Mouse (Mus musculus): ENCODE measurements at regions not wholly inside any gene's neighbourhood (a gene's known extent, or its start where the extent isn't known, plus 50 kb on each side); places are given as distances from the start of the nearest gene placed in this dataset.

GRCm38 (mm10) chr3:128723100-128723499 is 476.6 kb upstream of the Pitx2 start:
- no peak for DNase-seq

- DNase-seq = no peak
Measured at GRCm38 (mm10) chr3:128720276-128720675, 479.4 kb upstream of the Pitx2 start.

DNA sequence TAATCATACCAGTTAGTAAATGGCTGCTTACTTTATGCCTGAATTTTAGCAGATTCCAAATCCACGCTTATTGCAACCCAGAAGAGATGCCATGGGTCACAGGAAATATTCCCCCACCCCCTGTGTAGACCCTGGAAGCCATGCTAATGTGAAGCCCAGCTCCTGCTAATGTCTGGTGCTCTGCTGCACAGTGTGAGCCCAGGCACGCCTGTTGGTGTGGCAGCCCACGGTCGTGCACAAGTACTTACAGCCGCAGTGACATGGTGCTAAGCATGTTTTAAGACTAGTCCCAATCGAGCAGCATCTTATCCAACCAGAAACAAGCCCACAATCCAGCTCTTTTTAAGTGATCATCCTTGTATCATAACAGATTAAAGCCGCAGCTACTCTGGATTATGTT is 480.5 kb upstream of the Pitx2 start:
- DNase-seq = no peak

GRCm38 (mm10) chr3:128707270-128707669 is 492.4 kb upstream of the Pitx2 start:
- no peak for DNase-seq

DNA sequence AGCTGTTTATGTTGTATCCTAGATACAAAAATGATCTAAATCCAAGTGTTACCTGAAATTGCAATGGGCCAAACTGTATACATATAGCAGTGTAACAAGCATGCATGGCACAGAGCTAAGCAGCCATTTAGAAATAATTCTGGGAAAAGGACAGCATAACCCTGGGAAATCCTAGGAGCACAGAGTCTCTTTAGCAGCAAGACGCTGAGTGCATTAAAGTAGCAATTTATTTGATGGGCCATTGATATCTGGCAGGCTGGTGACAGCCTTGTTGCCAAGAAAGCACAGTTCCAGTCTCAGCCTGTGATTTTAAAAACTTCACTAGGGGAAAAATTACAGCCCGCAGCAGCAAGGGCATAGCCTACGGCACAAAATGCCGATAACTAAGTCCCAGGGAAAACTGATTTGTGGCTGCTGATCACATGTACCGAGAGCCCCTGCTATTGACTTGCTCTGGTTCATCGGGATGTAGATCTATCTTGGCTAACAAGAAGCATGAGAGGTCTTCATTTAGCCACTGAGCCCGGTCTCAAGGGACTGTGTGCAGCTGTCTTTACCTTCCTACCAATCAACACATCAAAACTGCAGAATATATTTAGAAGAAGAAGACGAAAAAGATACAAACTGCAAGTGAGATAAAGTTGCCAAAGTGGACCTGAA is 531.1 kb upstream of the Pitx2 start:
- DNase-seq = no peak

- DNase-seq = no peak
Measured at GRCm38 (mm10) chr3:128665184-128665583, 534.5 kb upstream of the Pitx2 start.

GRCm38 (mm10) chr3:128636960-128637755 is 562.5 kb upstream of the Pitx2 start:
- DNase-seq = no peak

GRCm38 (mm10) chr3:128627696-128628095 is 572.0 kb upstream of the Pitx2 start:
- DNase-seq = no peak

GRCm38 (mm10) chr3:128616675-128617074 is 583.0 kb upstream of the Pitx2 start:
- DNase-seq = no peak

DNA sequence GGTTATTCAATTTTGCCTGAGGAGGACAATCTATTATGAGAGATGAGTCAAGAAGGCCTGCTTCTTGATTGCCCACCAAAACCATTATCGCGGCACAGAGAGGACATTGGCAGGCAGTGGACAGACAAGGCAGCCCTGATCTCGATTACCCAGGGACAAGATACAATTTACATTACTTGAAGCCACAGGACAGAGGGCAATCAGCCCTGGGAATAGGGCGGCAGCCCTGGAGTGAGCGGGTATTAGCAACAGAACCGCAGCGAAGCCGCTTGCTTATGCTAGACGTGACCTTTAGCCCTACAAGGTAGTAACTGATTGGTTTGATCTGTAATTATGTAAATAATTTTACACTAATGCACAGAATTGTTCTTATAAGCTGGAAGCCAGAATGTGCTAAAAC is 586.0 kb upstream of the Pitx2 start:
- no peak for DNase-seq

DNA sequence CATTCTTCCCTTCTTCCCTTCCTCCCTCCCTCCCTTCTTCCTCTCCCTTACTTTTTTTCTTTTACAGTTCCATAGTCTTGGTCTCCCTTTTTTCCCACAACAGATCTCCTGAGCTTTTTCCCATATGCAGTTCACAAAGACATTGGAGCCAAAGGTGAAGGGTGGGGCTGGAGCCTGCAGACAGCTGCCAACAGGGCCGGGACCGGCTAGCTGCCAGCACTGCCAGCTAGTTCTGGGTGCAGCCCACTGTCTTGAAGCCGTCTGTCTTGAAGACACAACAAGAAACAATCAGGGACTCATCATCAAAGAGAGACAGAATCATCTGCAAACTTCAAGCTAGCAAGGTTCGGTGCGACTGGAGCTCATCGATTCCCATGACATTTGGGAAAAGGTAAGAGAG is 588.9 kb upstream of the Pitx2 start:
- DNase-seq = no peak

DNA sequence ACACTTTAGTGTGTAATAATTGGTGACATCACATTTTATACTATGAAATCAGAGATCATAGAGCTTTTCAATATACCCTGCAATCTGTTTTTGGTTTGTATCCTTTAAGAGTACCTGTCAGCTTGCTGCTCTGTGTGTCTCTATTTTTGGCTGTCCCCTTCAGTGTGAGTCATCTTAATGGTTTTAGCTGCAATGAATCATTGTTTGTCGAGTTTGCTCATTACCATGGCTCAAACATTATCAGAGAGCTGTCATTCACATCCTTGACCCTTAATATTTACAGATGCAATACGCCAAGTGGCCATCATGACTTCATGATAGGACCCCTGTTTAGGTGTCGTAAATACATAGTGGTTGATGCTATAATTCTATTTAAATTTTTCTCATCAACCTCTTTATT is 591.0 kb upstream of the Pitx2 start:
- no peak for DNase-seq

DNA sequence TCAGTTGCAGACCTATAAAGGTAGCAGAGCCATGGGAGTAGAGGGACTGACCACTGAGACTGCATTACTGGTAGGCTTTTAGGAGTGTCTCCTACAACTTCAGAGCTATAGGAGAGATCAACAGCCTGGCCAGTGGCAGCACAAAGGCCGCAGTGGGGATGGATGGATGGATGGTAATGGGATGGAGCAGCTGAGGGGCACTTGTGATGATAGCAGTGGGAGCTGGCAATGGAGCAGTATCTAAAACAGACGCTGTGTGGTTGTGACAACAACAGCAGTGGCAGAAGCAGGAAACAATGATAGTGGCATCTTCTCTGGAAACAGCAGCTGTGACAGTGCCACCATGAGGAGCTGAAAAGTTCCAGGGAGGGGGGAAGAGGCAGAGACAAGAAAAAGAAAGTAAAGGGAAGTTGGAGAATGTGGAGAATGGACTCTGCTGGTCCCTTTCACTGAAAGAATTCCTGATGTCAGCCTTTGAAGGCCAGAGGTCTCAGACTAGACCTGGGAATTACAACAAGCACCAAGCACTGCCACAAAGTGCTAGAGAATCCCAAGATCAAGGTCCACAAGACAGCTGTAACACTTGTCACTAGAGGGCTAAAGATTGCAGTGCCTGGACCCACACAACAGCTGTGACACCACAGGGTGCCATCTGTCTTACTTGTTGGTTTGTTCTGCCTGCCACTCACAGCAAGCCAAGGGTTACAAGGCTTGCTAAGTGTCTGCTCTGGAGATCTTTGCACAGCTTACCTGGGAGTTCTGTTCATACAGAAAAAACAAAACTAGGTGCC is 624.1 kb upstream of the Pitx2 start:
- DNase-seq = no peak

GRCm38 (mm10) chr3:128570551-128570950 is 629.1 kb upstream of the Pitx2 start:
- DNase-seq = no peak

- DNase-seq = no peak
Measured at GRCm38 (mm10) chr3:128565386-128565785, 634.3 kb upstream of the Pitx2 start.

GRCm38 (mm10) chr3:128546416-128547327 is 650.5 kb upstream of the Fam241a start:
- peak; percentile 4 for DNase-seq

- DNase-seq = no peak
Measured at GRCm38 (mm10) chr3:128525427-128525826, 629.3 kb upstream of the Fam241a start.

- DNase-seq = no peak
Measured at GRCm38 (mm10) chr3:128520671-128521103, 624.6 kb upstream of the Fam241a start.

DNA sequence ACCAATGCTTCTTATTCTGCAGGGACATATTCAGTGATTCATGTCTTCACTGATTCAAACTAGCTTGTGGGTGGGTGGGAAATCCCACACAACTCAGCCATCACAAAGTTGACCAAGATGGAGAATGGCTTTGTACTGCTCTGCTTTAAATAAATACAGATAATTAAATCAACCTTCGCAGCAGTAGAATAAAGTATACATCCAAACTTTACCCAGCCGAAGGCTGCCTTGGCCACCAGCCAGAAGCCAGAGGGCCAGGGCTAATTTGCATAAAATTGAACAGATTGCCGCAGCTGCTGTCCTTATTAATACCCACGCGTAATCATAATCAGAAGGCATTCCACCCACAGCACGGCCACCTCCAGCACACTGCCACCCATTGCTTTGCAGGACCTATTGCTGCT is 623.8 kb upstream of the Fam241a start:
- no peak for DNase-seq

GRCm38 (mm10) chr3:128518806-128519205 is 622.7 kb upstream of the Fam241a start:
- no peak for DNase-seq

GRCm38 (mm10) chr3:128471111-128471510 is 575.0 kb upstream of the Fam241a start:
- DNase-seq = no peak

GRCm38 (mm10) chr3:128429706-128430105 is 533.6 kb upstream of the Fam241a start:
- no peak for DNase-seq

DNA sequence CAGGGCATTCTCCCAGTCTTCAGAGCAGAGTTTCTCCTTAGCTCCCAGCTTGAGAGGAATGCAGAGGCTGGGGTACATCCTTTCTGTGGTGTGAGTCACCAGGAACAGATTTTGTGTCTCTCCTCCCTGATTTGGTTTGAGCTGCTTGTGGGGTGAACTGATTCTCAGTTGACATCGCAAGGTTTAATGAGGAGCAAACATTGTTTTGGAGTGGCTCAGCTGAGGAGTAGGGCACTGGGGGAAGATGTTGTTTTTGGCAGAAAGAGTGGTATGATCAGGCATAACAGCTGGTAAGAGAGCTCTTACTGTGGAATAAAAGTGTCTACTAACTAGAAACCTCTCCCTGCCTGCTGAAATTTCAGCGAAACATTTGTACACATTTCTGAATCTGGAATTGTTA is 519.4 kb upstream of the Fam241a start:
- DNase-seq = no peak

All from cerebellum, adult 9-11 months (tissue).